32 mouse cellular contexts compared by ENCODE assay signal in genomic region chr15:81975156-81975555, GRCm38 (mm10). TPM values are rescaled to one million over a fixed set of nuclear protein-coding genes. Genes with fewer than 3 reads are reported as not detected.
"Had no signal": no experiment of that assay in that cellular context is flagged by ENCODE, and none has a peak within 500 bp of the region (broad histone marks: within the 10 kb centered on the region; RNA-seq: fewer than 3 reads in every experiment).

No protein-coding gene starts in this region.

RNA-seq across cellular contexts. Expression of gene 1700029P11Rik, which starts 5.2 kb away (rescaled TPM):
- total RNA-seq: common myeloid progenitor, adult 5-6 weeks; forebrain, postnatal 0 days; gastrocnemius, adult 18-20 months; gastrocnemius, adult 2 months; gastrocnemius, adult 8-10 months; gastrocnemius, postnatal 10 days; gastrocnemius, postnatal 14 days; gastrocnemius, postnatal 25 days; gastrocnemius, postnatal 36 days; gastrocnemius, postnatal 4 days; granulocyte monocyte progenitor cell, adult 5-6 weeks; heart, adult 18-20 months; heart, adult 2 months; heart, adult 8-10 months had no signal
- polyA plus RNA-seq: cortical plate, adult 2 months; embryonic facial prominence, embryonic 10.5 days; embryonic facial prominence, embryonic 11.5 days; embryonic facial prominence, embryonic 12.5 days; embryonic facial prominence, embryonic 13.5 days; embryonic facial prominence, embryonic 14.5 days; embryonic facial prominence, embryonic 15.5 days; erythroblast, embryonic 14.5 days; forebrain, embryonic 10.5 days; forebrain, embryonic 11.5 days; forebrain, embryonic 12.5 days; forebrain, embryonic 13.5 days; forebrain, embryonic 14.5 days; forebrain, embryonic 15.5 days; forebrain, embryonic 16.5 days; forebrain, postnatal 0 days; frontal cortex, adult 2 months; heart, adult 2 months; heart, embryonic 10.5 days; heart, embryonic 11.5 days had no signal

RNA-seq across cellular contexts. Expression of gene Csdc2, which starts 38.6 kb away (rescaled TPM):
- total RNA-seq: common myeloid progenitor, adult 5-6 weeks; granulocyte monocyte progenitor cell, adult 5-6 weeks had no signal
- polyA plus RNA-seq: erythroblast, embryonic 14.5 days had no signal
